Mouse (Mus musculus) embryonic facial prominence, embryonic 13.5 days (tissue): ENCODE measurements around the gene Olfr429. TPM values are rescaled to one million over a fixed set of nuclear protein-coding genes. Genes with fewer than 3 reads are reported as not detected.

ENCODE experiments used
- ATAC-seq: fragments of 200-750 bp; cut with Nextera tagmentation; 2 replicates; pipeline ENCODE4 v1.8.0; 2017; ENCODE audit warnings: low read depth; ENCODE audit not compliant: insufficient number of reproducible peaks, insufficient read depth, low FRiP score, low TSS enrichment
- H3K27ac ChIP-seq: fragments of 300-500 bp; sonication (generic); 2 replicates; pipeline ENCODE4 v1.5.1; 2015; ENCODE audit warnings: moderate library complexity, mild to moderate bottlenecking, inconsistent platforms
- H3K27me3 ChIP-seq: fragments of 300-500 bp; sonication (generic); 2 replicates; pipeline ENCODE4 v1.6.1; 2015; ENCODE audit warnings: mild to moderate bottlenecking, inconsistent platforms
- H3K36me3 ChIP-seq: fragments of 300-500 bp; sonication (generic); 2 replicates; pipeline ENCODE4 v1.6.1; 2015; ENCODE audit warnings: mild to moderate bottlenecking, inconsistent platforms
- H3K4me1 ChIP-seq: fragments of 300-500 bp; sonication (generic); 2 replicates; pipeline ENCODE4 v1.6.1; 2015; ENCODE audit warnings: inconsistent platforms
- H3K4me2 ChIP-seq: fragments of 300-500 bp; sonication (generic); 2 replicates; pipeline ENCODE4 v1.6.1; 2015; ENCODE audit warnings: moderate library complexity, mild to moderate bottlenecking, inconsistent platforms
- H3K4me3 ChIP-seq: fragments of 300-500 bp; sonication (generic); 2 replicates; pipeline ENCODE4 v1.5.1; 2015; ENCODE audit warnings: mild to moderate bottlenecking, inconsistent platforms
- H3K9ac ChIP-seq: fragments of 300-500 bp; sonication (generic); 2 replicates; pipeline ENCODE4 v1.6.1; 2015; ENCODE audit warnings: mild to moderate bottlenecking, inconsistent platforms
- H3K9me3 ChIP-seq: fragments of 300-500 bp; sonication (generic); 2 replicates; pipeline ENCODE4 v1.6.1; 2016; ENCODE audit warnings: inconsistent platforms
- WGBS: fragments of 180-500 bp; shearing (Covaris S2); methylation state at CpG from one replicate; pipeline ENCODE4 v1.1.7; 2015; ENCODE audit warnings: mixed read lengths; 5-methylcytosine and 5-hydroxymethylcytosine counted together
- polyA plus RNA-seq: library from polyadenylated mRNA; unstranded; fragments of >200 nt; fragmentation: Nextera tagmentation; extraction: Ambion mirVana; gene quantifications from 2 replicates; pipeline ENCODE4 v1.2.1, GENCODE M21; 2015

Olfr429 gene
- polyA plus RNA-seq, 1 experiment from 2014 or later = 0.22 TPM

GRCm38 (mm10) chr1:174052981-174053380, 31.1 kb upstream of the Olfr429 start:
- Histone ChIP-seq H3K9ac (no peak overlapping the region), H3K4me3 (no peak overlapping the region), H3K36me3 (no peaks in the 10 kb centered on the region), H3K27me3 (no peaks in the 10 kb centered on the region), H3K9me3 (no peaks in the 10 kb centered on the region), H3K4me2 (no peak overlapping the region), H3K27ac (no peak overlapping the region), H3K4me1 (no peaks in the 10 kb centered on the region)
- 87% methylated on average over 3 of the region's 3 CpGs for WGBS
- no peak for ATAC-seq

DNA sequence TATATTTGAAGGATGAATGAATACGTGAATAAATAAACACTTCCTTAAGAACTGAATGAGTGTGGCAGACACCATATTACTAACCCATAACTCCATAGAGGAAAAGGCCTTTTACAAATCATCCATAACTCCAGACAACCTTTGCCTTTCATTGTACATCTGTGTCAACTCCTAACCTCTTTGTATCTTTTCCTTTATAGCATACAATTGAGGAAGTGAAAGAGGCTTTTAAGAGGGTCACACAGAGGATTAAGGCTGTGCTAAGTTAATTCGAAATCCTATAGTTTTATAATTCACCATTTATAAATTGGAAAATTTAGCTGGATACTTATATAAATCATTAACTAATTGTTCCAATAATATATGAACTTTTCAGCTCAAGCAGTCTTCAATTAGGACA, 28.9 kb upstream of the Olfr429 start:
- Histone ChIP-seq H3K4me1 (no peaks in the 10 kb centered on the region), H3K36me3 (no peaks in the 10 kb centered on the region), H3K9ac (no peak overlapping the region), H3K27me3 (no peaks in the 10 kb centered on the region), H3K27ac (no peak overlapping the region), H3K9me3 (no peaks in the 10 kb centered on the region), H3K4me3 (no peak overlapping the region), H3K4me2 (no peak overlapping the region)
- WGBS = 86% methylated on average over 2 of the region's 2 CpGs
- ATAC-seq = no peak

GRCm38 (mm10) chr1:174066305-174066704, 17.8 kb upstream of the Olfr429 start, which contains the start of gene Olfr430:
Gene Olfr430 (plus strand): TSS chr1:174066605.
- no peaks in the 10 kb centered on the region for H3K27me3 ChIP-seq
- no peak within 1 kb of the TSS for H3K9ac ChIP-seq
- H3K27ac ChIP-seq = no peak within 1 kb of the TSS
- H3K4me3 ChIP-seq = no peak within 1 kb of the TSS
- no peaks in the 10 kb centered on the region for H3K36me3 ChIP-seq
- WGBS = 81% methylated on average over 3 of the region's 3 CpGs
- no peak within 1 kb of the TSS for H3K4me2 ChIP-seq
- H3K9me3 ChIP-seq = no peaks in the 10 kb centered on the region
- no peaks in the 10 kb centered on the region for H3K4me1 ChIP-seq
- ATAC-seq = no peak

- no peak within 1 kb of the TSS for H3K4me2 ChIP-seq
- no peak for ATAC-seq
- 81% methylated on average over 1 of the region's 1 CpGs for WGBS
Measured at GRCm38 (mm10) chr1:174096591-174096990, 12.5 kb downstream of the Olfr429 start, which contains the start of gene Olfr427. Gene Olfr427 (plus strand): TSS chr1:174096891.

GRCm38 (mm10) chr1:174103735-174104134, 19.6 kb downstream of the Olfr429 start:
- Histone ChIP-seq H3K4me2 (no peak overlapping the region), H3K27me3 (no peaks in the 10 kb centered on the region), H3K4me1 (no peaks in the 10 kb centered on the region), H3K9me3 (no peaks in the 10 kb centered on the region), H3K36me3 (no peaks in the 10 kb centered on the region), H3K27ac (no peak overlapping the region), H3K4me3 (no peak overlapping the region), H3K9ac (no peak overlapping the region)
- 55% methylated on average over 2 of the region's 2 CpGs for WGBS
- ATAC-seq = no peak

More at GRCm38 (mm10) chr1:174096591-174096990, 12.5 kb downstream of the Olfr429 start, which contains the start of gene Olfr427:
- H3K4me3 ChIP-seq = no peak within 1 kb of the TSS
- no peaks in the 10 kb centered on the region for H3K27me3 ChIP-seq
- H3K9ac ChIP-seq = no peak within 1 kb of the TSS
- H3K36me3 ChIP-seq = no peaks in the 10 kb centered on the region
- H3K27ac ChIP-seq = no peak within 1 kb of the TSS
- H3K4me1 ChIP-seq = no peaks in the 10 kb centered on the region
- H3K9me3 ChIP-seq = no peaks in the 10 kb centered on the region

GRCm38 (mm10) chr1:174121062-174121461, 36.9 kb downstream of the Olfr429 start, which contains the start of gene Olfr231:
Gene Olfr231 (minus strand): TSS chr1:174121162.
- Histone ChIP-seq H3K36me3 (no peaks in the 10 kb centered on the region), H3K9ac (no peak within 1 kb of the TSS), H3K27ac (no peak within 1 kb of the TSS), H3K4me1 (no peaks in the 10 kb centered on the region), H3K27me3 (no peaks in the 10 kb centered on the region), H3K4me2 (no peak within 1 kb of the TSS), H3K9me3 (no peaks in the 10 kb centered on the region), H3K4me3 (no peak within 1 kb of the TSS)
- WGBS = 45% methylated on average over 2 of the region's 2 CpGs
- ATAC-seq = no peak

DNA sequence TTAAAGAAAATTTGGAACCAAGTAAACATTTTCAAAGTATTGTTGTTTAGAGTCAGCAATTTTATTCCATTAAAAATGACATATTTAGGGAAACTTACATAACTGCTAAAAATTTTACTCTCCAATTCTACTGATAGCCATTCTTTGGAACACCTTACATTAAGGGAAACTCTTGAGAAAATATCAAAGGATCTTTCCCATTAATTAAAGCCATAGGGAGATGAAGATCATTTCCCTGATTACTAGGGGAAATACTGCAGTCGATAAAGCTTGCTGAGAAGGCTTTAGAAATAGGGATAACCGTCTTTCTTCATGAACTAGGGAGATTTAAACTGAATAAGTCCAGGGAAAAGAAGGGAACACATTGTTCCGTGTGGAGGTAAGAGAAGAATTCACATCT, 47.1 kb downstream of the Olfr429 start, which contains the start of gene Olfr424:
Gene Olfr424, plus strand, starts transcription at position 301 of the 400 bp plus-strand sequence.
- H3K4me2 ChIP-seq = no peak within 1 kb of the TSS
- no peaks in the 10 kb centered on the region for H3K36me3 ChIP-seq
- H3K9ac ChIP-seq = no peak within 1 kb of the TSS

DNA sequence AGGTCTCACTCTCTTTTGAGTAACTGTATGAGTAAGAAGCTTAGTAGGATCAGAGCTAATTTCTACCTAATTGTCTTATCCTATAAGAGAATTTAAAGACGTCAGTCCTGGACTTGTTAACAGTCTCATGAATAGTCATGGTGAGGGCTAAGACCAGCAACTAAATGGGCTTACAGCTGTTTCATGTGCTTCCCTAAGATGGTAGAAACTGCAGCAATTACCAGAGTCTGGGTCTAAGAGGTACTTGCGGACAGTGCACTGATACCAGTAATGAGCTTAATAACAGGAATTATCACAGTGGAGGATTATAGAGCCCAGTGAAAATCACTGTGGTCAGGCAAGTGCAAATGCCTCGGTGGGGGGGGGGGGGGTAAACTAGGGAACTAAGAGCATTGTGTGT, 47.9 kb downstream of the Olfr429 start:
- no peaks in the 10 kb centered on the region for H3K27me3 ChIP-seq
- no peak overlapping the region for H3K27ac ChIP-seq
- no peak for ATAC-seq
- WGBS = 54% methylated on average over 3 of the region's 3 CpGs
- H3K4me1 ChIP-seq = no peaks in the 10 kb centered on the region
- H3K9ac ChIP-seq = no peak overlapping the region
- H3K9me3 ChIP-seq = no peaks in the 10 kb centered on the region
- H3K36me3 ChIP-seq = no peaks in the 10 kb centered on the region
- no peak overlapping the region for H3K4me2 ChIP-seq
- H3K4me3 ChIP-seq = no peak overlapping the region

More for the DNA sequence above, 47.1 kb downstream of the Olfr429 start, which contains the start of gene Olfr424:
- Histone ChIP-seq H3K27me3 (no peaks in the 10 kb centered on the region), H3K9me3 (no peaks in the 10 kb centered on the region), H3K4me3 (no peak within 1 kb of the TSS), H3K27ac (no peak within 1 kb of the TSS), H3K4me1 (no peaks in the 10 kb centered on the region)
- 68% methylated on average over 3 of the region's 3 CpGs for WGBS
- ATAC-seq = no peak

Other genes starting within 250 kb of the Olfr429 start
- 0.63 and 1.1 TPM in 2 replicates for gene Ifi211, start 171.3 kb upstream of the Olfr429 start, polyA plus RNA-seq
- gene Mndal, start 141.8 kb upstream of the Olfr429 start, polyA plus RNA-seq = 0.62 and 1.7 TPM in 2 replicates
- gene Ifi203, start 141.7 kb upstream of the Olfr429 start, polyA plus RNA-seq = 0.34 and 0.53 TPM in 2 replicates
- gene Ifi202b, start 101.6 kb upstream of the Olfr429 start, polyA plus RNA-seq = 1.5 and 2.0 TPM in 2 replicates
- gene Ifi205, start 52.5 kb upstream of the Olfr429 start, polyA plus RNA-seq = not detected in 2 replicates
- gene Olfr433, start 43.6 kb upstream of the Olfr429 start, polyA plus RNA-seq = 0.10 TPM in 1 of 2 replicates, not detected in the other
- not detected in 2 replicates for gene Olfr432, start 35.1 kb upstream of the Olfr429 start, polyA plus RNA-seq
- gene Olfr430, start 17.7 kb upstream of the Olfr429 start, polyA plus RNA-seq = 0.08 and 0.14 TPM in 2 replicates
- not detected in 2 replicates for gene Olfr427, start 12.6 kb downstream of the Olfr429 start, polyA plus RNA-seq
- 0.37 and 0.85 TPM in 2 replicates for gene Olfr231, start 36.8 kb downstream of the Olfr429 start, polyA plus RNA-seq
- gene Olfr424, start 47.2 kb downstream of the Olfr429 start, polyA plus RNA-seq = not detected in 2 replicates
- gene Olfr420, start 71.3 kb downstream of the Olfr429 start, polyA plus RNA-seq = not detected in 2 replicates
- gene Spta1, start 88.4 kb downstream of the Olfr429 start, polyA plus RNA-seq = 0.38 and 0.67 TPM in 2 replicates
- gene Olfr419, start 167.7 kb downstream of the Olfr429 start, polyA plus RNA-seq = not detected in 2 replicates
- gene Mptx1, start 246.2 kb downstream of the Olfr429 start, polyA plus RNA-seq = not detected in 2 replicates